Mouse (Mus musculus) urinary bladder, postnatal 25 days (tissue): ENCODE measurements around the gene Mob3a.
A peak's percentile ranks its signal among the peaks of the same experiment; 100 is the strongest.

Experiments
- DNase-seq: peaks from one replicate; pipeline ENCODE4 v3.0.0; 2022; ENCODE audit warnings: low spot score

Mob3a gene

DNA sequence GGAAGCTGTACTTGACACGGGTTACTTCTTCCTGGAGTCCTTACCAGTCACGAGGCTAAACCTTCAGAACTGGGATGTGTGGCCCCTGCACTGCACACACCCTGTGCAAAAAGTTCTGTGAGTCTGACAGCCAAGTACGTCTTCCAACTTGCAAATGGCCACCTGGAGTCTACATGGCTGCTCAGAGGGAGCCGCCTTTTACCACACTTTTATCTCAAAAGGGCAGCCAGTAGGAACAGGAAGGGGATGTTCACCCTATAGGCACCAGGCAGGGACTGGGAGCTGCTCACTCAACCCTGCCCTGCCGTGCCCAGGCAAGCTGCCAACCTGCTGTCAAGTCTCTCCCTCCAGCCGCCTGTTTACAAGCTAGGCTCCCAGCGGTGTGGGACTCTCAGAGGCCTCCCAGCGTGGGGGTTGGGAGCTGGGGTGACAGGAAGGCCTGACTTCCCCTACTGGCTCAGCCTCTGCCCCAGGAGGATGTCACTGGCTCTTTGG lies 23.8 kb downstream of the Mob3a start, which contains the start of gene Mknk2:
Mknk2 (minus strand) TSS at position 171 of the 495 bp plus-strand sequence.
- peak; percentile 91 for DNase-seq

DNA sequence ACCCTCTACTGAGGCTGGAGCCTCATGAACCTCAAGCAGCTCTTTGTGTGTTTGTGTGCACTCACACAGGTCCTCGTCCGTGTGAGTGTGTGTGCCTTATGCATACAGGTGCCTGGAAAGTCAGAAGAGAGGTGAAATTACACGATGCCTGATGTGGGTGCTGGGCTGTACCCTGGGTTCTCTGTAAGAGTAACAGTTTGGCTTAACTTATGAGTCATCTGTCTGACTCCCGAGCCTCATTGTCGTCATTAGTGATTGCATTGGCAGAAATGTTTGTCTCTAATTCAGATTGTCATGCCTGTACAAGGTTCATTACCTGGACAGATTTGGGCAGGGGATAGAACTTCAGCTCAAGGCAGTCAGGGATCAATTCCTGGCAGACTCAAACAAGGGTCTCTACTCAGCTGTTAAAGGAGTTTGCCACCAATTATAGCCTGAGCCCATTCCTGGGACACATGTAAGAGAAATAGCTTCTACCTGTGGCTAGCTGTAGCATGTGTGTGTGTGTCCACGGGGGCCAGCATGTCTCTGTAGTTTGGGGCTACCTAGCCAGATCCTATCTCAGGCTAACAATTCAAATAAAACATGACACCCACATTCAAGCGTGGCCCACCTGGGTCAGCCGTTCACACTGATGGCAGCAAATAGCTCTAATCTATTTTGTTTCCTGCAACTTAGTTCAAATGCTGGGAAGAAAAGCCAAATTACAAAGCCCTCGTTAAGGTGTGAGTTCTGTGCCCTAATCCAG lies 24.5 kb downstream of the Mob3a start:
- DNase-seq: no peak

DNA sequence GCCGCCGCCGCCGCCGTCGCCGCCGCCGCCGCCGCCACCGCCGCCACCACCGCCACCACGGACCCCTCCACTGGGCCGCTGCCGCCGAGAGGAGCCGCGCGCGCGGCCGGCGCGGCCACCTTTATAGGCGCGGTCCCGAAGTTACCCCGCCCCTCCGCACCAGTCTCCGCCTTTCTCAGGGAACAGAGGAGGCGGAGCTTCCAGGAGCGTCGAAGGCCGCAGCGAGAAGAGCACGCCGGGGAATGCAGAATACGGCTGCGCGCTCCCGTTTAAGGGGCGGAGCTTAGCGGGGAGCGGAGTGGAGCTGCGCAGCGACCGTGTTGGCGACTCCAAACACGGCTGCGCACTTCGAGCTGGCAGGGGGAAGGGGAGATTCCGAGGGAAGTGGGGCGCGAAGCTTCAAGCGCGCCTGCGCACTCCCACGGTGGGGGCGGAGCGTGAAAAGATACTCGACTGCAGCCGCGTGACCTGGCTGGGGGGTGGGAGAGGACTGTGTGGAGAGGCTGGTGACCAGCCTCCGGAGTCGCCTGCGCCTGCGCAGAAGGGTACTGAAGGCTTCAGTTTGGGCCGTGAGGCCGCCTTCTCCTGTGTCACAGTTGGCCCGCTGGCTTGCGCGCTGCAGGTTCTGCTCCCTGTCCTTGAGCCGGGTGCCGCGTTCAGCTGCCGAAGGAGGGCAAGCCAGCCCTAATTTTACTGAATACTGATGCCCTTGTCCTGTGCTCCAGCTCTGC lies 25.4 kb downstream of the Mob3a start:
- DNase-seq: peak; percentile 99

DNA sequence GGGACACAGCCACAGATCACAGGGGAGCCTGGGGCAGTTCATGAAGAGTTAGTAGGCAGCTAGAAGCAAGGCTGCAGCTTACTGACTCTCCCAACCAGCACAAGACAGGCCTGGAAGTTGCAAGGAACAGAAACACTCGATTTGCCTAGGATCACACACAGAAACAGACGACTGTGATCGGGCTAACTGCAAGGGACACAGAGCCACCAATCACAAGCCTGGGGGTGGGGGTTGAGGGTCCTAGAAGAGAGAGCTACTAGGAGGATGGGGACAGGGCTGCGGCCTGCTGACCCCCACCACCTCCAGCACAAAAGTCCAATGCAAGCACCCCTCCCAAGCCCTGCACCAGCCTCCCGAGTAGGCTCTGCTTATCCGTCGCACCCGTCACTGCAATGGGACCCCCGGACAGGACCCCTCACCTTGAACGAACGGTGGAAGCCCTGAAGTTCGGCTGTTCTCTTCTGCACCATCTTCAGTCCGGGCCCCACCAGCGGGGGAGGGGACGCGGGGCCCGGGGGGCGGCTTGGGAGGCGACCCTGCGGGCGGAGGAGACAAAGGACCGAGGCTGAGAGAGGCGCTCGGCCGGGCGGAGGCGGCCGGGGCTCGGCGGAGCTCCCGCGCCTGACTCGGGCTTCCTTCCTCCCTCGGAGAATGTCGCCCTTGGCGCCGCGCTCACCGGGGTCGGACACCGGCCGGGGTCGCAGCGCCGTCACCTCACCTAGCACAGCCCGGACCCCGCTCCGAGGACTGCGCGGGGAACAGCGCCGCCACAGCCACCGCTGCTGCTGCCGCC lies 26.2 kb downstream of the Mob3a start:
- no peak for DNase-seq

DNA sequence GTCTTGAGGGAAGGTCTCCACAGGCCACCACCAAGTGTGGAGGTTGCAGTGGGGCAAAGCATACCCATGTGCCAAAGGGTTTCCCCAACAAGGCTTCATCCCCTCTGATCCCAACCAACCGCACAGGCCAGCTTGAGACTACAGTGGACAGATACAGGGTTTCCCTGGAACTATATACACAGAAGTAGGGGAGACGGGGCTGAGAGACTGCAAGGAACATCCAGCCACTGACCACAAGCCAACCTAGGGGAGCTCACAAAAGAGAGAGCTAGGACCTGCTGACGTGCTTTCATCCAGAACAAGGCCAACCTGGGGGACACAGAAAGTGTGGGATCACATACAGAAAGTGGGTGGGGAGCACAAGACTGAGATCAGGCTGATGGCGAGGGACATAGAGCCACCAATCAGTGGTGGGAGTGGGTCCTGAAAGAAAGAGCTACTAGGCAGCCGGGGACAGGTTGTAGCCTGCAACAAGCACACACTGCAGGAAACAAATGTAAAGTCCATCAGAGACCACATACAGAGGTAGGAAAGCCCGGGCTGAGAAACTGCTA lies 26.8 kb downstream of the Mob3a start:
- DNase-seq: no peak

DNA sequence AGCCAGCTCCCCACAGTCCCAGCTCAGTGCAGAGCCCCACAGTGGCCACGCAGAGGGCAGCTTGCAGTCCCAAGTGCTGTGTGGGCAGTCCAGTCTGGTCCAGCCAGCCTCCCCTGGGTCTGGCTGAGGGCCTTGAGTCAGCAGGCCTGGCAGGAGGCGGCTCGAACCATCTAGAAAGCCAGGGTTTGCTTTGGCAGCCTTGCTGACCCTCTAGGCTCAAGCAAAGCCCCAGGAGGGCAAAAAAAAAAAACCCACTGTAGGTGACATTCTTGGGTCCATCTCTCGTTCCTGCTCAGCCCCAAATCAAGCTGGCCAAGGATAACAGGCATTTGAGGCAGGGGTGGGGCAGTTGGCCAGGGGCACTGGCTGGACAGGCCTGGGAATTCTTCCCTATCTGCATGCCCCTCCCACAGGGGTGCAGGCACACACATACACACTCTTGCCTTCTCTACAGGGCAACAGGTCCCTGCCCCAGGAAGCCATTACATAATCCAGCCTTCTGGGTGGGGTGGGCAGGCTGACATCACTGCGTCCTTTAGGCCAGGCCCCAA lies 27.5 kb downstream of the Mob3a start:
- DNase-seq: no peak

DNA sequence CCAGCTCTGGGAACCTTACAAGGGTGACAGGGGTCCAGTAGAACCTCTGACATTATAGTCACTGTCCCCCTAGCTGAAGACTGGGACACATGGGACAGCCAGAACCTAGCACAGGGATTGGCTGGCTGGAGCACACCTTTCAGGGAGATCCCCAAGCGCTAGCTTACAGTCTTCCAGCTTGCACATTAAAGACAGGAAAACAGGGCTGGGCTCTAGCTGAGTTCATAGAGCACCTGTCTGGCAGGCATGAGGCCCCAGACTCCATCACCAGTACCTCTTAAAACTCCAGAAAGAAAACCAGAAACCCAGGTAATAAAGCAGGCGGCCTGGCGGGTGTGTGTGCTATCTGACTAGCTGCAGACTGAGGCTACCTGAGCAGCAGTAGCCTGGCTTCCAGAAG lies 28.1 kb downstream of the Mob3a start:
- DNase-seq: no peak

DNA sequence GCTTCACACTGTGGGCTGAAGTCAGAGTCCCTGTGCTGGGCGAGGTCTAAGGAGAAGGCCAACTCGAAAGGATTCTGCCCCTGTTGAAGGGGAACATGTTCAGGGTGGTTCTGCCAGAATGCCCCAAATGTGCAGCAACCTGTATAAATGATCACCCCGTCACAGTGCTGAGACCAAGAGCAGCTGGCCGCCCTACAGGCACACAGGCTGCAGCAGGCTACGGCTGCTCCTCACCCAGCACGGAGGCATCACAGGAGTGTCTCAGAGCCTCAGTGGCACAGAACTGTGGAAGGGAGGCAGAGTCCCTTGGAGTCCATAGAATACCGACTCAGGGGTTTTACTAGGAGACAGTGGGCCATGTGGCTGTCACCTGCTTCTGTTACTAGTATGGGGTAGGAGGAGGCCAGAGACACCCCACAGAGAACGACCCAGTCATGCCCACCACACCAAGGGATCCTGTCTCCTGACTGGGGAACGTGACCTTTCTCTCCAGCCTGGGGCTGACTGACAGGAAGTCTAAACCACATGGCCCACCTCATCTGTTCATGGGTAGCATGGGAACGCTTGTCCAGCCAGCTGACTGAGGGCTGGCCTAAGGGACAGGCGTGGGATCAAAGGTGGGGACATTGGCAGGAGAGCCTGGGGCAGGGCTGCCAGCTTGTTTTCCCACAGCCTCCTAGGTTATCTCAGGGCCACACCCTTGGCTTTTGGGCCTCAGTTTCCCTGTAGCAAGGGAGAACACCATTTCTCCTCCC lies 29.7 kb downstream of the Mob3a start:
- DNase-seq: no peak

DNA sequence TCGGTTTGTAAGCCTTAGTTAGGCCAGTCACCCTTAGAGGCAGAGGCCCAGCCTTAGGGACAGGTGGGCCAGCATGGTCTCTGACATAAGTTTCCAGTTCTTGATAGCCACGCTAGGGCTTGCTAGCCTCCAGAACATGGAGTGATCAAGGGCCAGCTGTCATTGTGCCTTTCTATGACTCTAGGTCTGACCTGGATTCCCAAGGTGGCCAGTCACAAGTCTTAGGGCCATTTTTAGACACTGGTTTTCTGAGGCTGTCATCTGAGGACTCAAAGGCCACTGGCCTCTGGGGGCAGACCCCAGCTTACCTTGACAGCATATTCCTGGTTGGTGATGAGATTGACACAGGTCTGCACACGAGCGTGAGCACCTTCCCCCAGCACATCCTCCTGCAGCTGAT lies 30.5 kb downstream of the Mob3a start:
- DNase-seq: no peak

DNA sequence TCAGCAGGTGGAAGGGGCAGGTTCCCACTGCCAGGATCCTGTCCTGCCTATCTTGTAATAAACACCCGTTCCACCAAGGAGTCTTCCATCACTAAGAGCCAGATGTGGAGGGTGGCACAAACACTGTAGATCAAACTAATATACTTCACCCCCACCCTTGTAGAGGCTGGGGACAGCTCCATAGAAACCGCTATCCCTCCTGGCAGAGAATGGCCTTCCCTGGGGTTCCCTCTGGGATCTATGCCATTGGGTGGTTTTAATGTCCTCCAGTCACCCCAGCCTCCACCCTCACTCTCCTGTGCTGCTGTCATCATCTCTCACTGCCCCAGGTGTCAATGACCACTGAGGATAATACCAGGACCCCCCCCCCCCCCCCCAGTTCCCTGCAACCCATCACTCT lies 31.2 kb downstream of the Mob3a start:
- no peak for DNase-seq

DNA sequence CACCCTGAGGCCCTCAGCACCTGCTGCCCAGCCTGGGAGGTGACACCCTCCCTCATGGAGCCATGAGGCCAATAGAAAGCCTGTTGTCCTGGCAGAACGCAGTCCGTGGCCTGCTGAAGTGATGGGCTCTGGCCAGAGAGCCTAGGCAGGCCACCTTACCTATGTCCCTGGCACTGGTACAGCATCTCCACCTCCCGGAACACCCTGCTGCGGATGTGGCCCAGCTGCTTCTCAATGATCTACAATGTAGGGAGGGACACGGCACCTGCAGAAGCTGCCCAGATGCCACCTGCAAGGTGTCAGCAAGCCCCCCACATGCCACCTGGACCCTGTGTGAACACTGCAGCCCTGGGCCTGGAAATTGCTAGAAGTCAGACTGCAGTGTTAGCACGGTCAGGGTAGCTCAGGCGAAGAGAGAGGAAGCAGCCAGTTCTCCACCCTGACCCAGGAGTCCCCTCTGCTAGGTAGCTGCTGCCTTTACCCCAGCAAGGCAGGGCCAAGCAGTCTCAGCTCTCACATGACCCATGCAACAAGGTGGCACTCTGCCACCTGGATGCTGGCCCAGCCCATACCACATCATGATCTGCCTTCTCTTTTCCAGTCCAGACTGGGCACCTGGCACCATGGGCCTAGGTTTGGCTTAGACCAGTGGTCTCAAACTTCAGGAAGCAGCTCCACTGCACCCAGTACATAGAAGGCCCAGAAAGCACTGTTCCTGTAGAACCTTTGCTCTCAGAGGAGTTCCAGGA lies 31.9 kb downstream of the Mob3a start:
- DNase-seq: no peak

DNA sequence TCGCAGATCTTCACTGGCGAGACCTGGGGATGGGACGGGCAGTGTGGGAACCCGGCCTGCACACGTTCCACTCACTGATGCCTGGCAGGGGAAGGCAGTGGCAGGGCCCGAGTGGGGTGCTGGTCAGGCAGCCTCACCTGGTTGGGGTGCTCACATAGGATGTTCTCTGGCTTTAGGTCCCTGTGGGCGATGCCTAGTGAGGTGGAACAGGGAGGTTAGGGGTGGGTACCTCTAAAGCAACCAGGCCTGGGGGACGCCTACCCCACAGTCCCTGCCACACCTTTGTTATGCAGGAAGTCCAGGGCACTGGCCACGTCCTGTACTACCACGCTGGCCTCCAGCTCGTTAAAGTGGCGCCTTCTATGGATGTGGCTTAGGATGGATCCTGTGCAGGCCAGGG lies 32.8 kb downstream of the Mob3a start:
- DNase-seq: no peak

DNA sequence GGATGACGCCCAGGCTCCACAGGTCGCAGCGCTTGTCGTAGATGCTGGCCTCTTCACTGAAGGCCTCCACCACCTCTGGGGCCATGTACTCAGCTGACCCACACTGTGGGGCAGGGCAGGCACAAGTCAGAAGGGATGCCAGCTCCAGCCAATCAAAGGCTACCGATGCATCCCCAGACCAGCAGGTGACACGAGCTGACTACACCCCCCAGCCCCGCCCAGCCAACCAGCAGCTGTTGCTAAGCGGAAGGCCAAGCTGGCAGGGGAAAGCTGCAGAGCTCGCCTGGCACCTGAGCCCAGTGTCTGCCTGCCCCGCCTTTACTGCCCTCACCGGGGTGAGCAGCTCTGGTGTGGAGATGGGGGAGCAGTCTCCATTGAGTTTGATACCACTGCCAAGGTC lies 33.2 kb downstream of the Mob3a start:
- DNase-seq: no peak

DNA sequence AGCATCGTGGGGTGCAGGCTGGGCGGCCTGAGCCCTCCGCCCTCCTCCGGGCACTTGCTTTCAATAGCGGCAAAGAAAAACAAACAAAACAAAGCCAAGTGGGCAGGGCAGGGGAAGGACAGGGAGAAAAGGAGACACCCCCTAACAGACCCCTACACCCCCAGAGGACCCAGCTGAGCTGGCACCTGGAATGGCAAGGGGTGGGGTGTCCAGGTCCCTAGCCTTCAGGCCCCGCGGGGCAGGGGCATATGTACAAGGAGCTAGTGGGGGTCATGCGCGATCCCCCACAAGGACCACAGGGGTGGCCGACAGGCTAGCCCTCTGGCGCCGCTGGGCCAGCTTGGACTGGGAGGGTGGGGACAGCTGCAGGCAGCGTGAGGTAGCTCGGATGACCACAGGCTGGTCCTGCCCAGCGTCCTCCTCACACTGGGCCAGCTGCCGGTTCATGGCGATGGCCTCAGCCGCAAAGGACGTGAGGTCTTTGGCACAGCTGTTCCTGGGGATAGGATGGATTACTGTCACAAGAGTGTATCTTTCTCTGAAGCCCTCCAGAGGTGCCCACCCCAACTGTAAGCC lies 34.9 kb downstream of the Mob3a start:
- DNase-seq: no peak

DNA sequence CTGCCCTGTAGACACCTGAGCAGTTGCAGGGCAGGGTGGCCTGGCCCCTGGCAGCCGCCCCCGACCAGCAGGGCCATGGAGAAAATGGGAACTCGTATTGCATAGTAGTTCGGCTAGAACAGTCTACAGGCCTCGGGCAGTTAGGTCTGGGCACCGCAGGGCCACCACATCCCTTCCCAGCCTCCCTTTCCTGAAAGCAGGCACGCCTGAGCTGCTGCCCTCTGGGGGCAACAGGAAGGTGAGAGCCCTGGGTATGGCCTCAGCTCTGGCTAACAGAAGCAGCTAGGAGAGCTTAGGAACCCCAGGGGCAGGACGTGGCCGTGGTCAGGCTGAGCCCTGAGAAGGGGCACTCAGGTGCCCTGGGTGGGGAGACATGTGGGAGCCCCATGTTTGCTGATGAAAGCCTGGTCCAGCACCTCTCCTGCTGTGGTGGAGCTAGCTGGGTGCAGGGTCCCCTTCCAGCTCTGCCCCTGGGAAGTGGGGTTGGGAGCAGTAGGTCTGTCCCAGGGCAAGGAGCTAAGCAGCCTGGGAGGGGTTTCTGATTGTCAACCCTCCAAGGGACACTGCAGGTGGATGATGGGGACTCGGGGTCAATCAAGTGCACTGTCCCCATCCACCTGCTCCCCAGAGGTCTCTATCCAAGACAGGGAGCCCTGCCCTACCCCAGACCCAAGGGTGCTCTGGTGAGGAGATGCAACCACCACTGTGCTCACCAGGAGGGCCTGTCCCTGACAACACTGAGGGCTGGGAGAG lies 35.6 kb downstream of the Mob3a start:
- no peak for DNase-seq

DNA sequence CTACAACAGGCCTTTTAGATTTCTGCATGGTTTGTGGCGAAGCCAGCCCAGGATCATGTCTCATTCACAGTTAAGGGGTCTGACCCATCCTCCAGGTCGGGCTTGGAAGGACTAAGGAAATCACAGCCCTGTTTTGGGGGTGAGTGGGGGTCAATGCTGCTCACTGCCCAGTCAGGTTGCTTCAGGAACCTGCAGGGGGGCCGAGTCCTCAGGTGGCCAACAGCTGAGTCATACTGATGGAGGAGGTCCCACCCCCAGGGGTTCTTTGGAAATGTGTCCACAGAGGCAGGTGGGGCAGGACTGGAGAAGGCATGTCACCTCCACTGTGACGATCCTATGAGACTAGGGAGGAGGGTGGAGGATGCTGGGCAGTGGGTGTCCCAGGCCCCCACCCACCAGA lies 36.3 kb downstream of the Mob3a start:
- DNase-seq: no peak

DNA sequence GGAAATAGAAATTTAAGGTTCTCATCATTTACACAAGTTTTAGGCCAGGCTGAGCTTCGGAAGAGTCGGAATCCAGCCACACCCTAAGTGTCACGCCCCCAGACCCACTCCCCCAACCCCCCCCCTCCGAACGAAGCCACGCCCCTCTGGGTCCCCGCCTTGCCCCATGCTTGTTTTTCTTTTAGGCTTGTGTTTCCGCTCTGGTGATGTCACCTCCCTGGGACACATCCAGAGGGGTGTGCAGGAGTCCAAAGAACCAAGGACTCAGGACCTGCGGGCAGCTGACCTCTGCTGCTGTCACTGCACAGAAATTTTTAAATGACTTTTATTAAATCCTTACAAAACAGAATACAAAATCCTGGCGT lies 36.8 kb downstream of the Mob3a start:
- no peak for DNase-seq

DNA sequence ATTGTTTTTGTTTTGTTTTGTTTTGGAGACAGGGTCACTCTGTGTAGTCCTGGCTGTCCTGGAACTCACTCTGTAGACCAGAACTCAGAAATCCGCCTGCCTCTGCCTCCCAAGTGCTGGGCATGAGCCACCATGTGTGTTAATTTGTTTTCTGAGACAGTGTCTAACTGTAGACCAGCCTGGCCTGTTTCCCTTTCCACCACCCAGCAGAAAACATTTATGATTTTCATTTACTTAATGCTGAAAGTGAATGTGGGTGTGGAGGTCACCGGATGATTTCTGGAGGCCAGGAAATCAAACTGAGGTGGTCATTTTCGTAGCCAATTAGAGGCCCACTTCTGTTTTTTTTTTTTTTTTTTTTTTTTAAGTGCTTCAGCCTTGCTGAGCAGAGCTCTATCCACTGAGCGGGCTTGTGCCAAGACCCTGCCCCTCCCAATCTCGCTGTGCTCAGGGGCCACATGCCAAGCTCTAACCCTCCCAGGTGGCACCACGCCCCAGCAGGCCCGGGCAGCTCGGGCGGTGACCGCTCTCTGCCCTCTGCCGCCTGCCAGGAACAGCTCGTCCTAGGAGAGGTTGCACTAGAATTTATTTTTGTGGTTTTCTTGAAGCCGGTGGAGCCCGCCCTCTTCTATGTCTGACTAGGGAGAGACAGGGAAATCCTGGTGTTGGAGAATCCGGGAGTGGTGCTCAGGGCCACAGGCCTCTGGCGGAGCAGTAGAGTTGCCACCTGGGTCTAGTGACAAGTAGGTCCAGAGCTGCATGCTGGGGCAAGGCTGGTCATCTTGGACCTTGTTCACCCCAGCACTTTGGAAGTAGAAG lies 37.4 kb downstream of the Mob3a start:
- peak; percentile 80 for DNase-seq
